Mouse (Mus musculus): ENCODE measurements around the gene Mettl8.

DNA sequence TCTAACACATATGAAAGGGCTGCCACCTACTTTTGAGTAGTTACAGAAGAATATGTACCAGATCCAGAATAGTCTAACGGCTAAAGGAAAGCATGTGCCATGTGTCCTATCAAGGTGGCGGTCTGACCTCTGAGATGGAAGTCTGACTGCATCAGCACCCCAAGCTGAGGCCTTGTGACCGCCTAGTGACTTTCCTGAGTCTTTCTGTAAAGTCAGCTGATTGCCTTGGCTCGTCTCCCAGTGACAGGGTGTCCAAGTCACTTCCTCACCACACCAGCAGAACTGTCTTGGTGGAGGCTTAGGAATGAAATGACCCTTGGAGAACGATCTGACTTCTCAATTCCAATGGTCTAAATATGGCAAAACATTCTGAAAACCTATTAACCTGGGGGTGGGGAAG, 77.1 kb downstream of the Mettl8 start:
- TF ChIP-seq CTCF (IDR thresholded peaks at IDR 0.05; ENCODE audit: extremely low read depth, insufficient read depth, low read length) (no peak), POLR2A (IDR thresholded peaks at IDR 0.05; ENCODE audit: extremely low read depth, insufficient read depth, low read length) (no peak)
